Mouse (Mus musculus): ENCODE measurements at regions not wholly inside any gene's neighbourhood (a gene's known extent, or its start where the extent isn't known, plus 50 kb on each side); places are given as distances from the start of the nearest gene placed in this dataset.
"Not testable (repeated sequence)": the region's sequence is repeated elsewhere in the genome, so short reads cannot be mapped to it uniquely, and the experiment has no call there.

- DNase-seq = no peak
These were observed 104.1 kb upstream of the Rasgrp1 start for GRCm38 (mm10) chr2:117446876-117447275.

GRCm38 (mm10) chr2:117450172-117450865 is 107.5 kb upstream of the Rasgrp1 start:
- DNase-seq = no peak
- intact Hi-C loops (cut with DNase I) = no loop called here

More at GRCm38 (mm10) chr2:117446876-117447275, 104.1 kb upstream of the Rasgrp1 start:
- intact Hi-C loops (cut with DNase I) = no loop called here

- intact Hi-C loops (cut with DNase I) = no loop called here
- DNase-seq = no peak
These were observed 109.0 kb upstream of the Rasgrp1 start for GRCm38 (mm10) chr2:117451818-117452217.

- intact Hi-C loops (cut with DNase I) = no loop called here
- DNase-seq = no peak
These were observed 112.4 kb upstream of the Rasgrp1 start for GRCm38 (mm10) chr2:117455021-117455739.

- DNase-seq = no peak
- intact Hi-C loops (cut with DNase I) = no loop called here
These were observed 113.1 kb upstream of the Rasgrp1 start for GRCm38 (mm10) chr2:117455740-117456455.

GRCm38 (mm10) chr2:117456456-117457020 is 113.7 kb upstream of the Rasgrp1 start:
- no peak for DNase-seq
- intact Hi-C loops (cut with DNase I) = no loop called here

- DNase-seq = no peak
- intact Hi-C loops (cut with DNase I) = no loop called here
These were observed 118.9 kb upstream of the Rasgrp1 start for GRCm38 (mm10) chr2:117461541-117462290.

GRCm38 (mm10) chr2:117474885-117475542 is 132.2 kb upstream of the Rasgrp1 start:
- intact Hi-C loops (cut with DNase I) = no loop called here

GRCm38 (mm10) chr2:117475561-117475960 is 132.8 kb upstream of the Rasgrp1 start:
- no peak for DNase-seq
- intact Hi-C loops (cut with DNase I) = no loop called here

More at GRCm38 (mm10) chr2:117474885-117475542, 132.2 kb upstream of the Rasgrp1 start:
- DNase-seq = no peak

GRCm38 (mm10) chr2:117477503-117477902 is 134.7 kb upstream of the Rasgrp1 start:
- intact Hi-C loops (cut with DNase I); DNase-seq: not testable (repeated sequence)

GRCm38 (mm10) chr2:117479244-117480009 is 136.6 kb upstream of the Rasgrp1 start:
- intact Hi-C loops (cut with DNase I); DNase-seq: not testable (repeated sequence)

- intact Hi-C loops (cut with DNase I) = no loop called here
- no peak for DNase-seq
These were observed 143.6 kb upstream of the Rasgrp1 start for GRCm38 (mm10) chr2:117486447-117486846.

- intact Hi-C loops (cut with DNase I) = no loop called here
- no peak for DNase-seq
These were observed 155.8 kb upstream of the Rasgrp1 start for GRCm38 (mm10) chr2:117498565-117498964.

GRCm38 (mm10) chr2:117502611-117503010 is 159.8 kb upstream of the Rasgrp1 start:
- intact Hi-C loops (cut with DNase I) = no loop called here
- no peak for DNase-seq

GRCm38 (mm10) chr2:117511737-117512136 is 168.9 kb upstream of the Rasgrp1 start:
- intact Hi-C loops (cut with DNase I) = no loop called here
- no peak for DNase-seq

GRCm38 (mm10) chr2:117512551-117512950 is 169.8 kb upstream of the Rasgrp1 start:
- intact Hi-C loops (cut with DNase I) = no loop called here
- no peak for DNase-seq

- DNase-seq = no peak
- intact Hi-C loops (cut with DNase I) = no loop called here
These were observed 181.6 kb upstream of the Rasgrp1 start for GRCm38 (mm10) chr2:117524437-117524836.

- intact Hi-C loops (cut with DNase I) = no loop called here
- DNase-seq = no peak
These were observed 196.1 kb upstream of the Rasgrp1 start for GRCm38 (mm10) chr2:117538865-117539264.

GRCm38 (mm10) chr2:117539285-117539684 is 196.5 kb upstream of the Rasgrp1 start:
- intact Hi-C loops (cut with DNase I) = no loop called here
- DNase-seq = no peak

Measured in gastrocnemius, postnatal 36 days (tissue).